Mouse (Mus musculus): Measurements from ENCODE around the gene Scyl1. TPM values are rescaled to one million over a fixed set of nuclear protein-coding genes. Genes with fewer than 3 reads are reported as not detected.
"Not testable (repeated sequence)": the region's sequence is repeated elsewhere in the genome, so short reads cannot be mapped to it uniquely, and the experiment has no call there.

Gene Scyl1
- polyA plus RNA-seq, 1 experiment, result 65.4 TPM

DNA sequence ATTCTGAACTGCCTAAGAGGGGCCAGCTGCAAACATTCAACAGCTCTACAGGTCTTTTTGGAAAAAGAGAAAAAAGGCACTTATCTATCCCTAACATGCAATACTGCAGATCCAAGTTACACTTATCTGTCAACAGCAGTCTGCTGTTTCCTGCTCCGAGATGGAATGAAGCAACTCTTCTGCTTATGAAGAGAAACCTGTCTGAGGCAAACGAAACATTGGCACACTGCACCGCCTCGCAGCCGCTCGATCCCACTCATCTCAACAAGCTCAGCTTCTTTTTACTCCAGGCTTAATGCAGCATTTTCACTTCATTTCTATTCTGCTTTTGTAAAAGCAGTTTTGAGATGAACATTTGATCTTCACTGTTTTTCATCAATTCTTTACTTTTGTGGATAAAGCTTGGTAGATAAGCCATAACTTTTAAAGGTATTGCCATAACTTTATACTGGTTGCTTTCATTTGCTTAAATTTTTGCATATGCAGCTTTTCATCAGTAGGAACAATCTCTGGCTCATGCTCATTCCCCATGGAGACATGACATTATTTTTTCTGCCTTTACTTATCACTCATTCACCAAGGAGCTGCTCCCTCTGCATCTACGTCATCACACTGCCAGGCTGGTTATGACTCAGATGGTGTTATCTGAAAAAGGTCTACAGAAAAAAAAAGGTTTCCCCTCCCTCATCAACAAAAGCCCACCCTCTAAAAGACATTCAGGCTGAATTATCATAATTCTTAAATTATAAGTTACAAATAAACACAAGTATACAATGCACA is 27.7 kb upstream of the Scyl1 start:
- 5% methylated on average over 7 of the region's 7 CpGs for WGBS
- H3K27ac ChIP-seq (ENCODE audit: insufficient read depth, low read length), result no peak overlapping the region; the same call in 1 of the 2 replicates
- TF ChIP-seq POLR2A (IDR thresholded peaks at IDR 0.05; ENCODE audit: low read depth, low read length) (no peak), CTCF (IDR thresholded peaks at IDR 0.05; ENCODE audit: extremely low read depth, insufficient read depth, insufficient read length, insufficient replicate concordance) (no peak)
- no peak for DNase-seq (ENCODE audit: low read depth in 1 of 2, low spot score in 2 of 2)
- H3K27me3 ChIP-seq (ENCODE audit: control insufficient read depth, insufficient read depth, low read length), result no peaks in the 10 kb centered on the region
- peak overlapping the region; percentile 88 for H3K4me3 ChIP-seq (ENCODE audit: extremely low read depth, insufficient read depth, insufficient read length)
- peaks cover 46% of the 10 kb centered on the region for H3K36me3 ChIP-seq (ENCODE audit: control insufficient read depth, insufficient read depth, low read length)
- H3K4me1 ChIP-seq (ENCODE audit: control insufficient read depth, insufficient read depth, insufficient read length), result peaks cover 12% of the 10 kb centered on the region

DNA sequence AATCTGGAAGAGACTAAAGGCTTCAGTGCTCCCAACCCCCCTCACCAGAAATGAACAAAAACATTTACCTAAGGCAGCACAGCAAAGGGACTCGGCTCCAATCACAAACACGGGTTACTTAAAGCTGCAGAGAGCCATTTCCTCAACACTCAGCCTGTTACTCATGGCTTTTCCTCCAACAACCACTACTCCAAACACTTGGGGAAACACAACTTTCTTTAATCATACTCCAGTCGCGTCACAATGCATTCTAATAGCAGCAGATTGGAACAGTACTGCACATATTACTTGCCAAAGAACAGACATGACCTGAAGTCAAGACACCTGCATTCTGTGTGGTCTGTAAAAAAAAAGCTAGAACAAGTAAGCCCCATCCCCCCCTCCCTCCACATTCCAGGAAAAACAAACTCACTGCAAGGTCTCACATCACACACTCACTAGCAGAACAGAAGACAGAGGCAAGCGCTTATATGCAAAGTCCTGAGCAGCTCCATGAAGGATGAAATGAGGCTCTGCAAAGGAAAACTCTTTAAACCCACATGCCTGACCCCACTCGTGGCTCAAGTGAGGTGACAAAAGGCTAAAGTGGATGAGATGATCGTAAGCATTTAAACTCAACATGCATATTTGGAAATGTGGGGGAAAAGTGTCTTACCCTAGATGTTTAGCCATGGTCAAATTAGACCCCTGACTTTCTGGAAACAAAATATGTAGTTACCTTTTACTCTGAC is 26.3 kb upstream of the Scyl1 start:
- H3K36me3 ChIP-seq (ENCODE audit: control insufficient read depth, insufficient read depth, low read length), result peaks cover 46% of the 10 kb centered on the region
- H3K4me1 ChIP-seq (ENCODE audit: control insufficient read depth, insufficient read depth, insufficient read length), result peaks cover 12% of the 10 kb centered on the region
- 20% methylated on average over 7 of the region's 7 CpGs for WGBS
- H3K27me3 ChIP-seq (ENCODE audit: control insufficient read depth, insufficient read depth, low read length), result no peaks in the 10 kb centered on the region
- TF ChIP-seq POLR2A (IDR thresholded peaks at IDR 0.05; ENCODE audit: low read depth, low read length) (no peak), CTCF (IDR thresholded peaks at IDR 0.05; ENCODE audit: extremely low read depth, insufficient read depth, insufficient read length, insufficient replicate concordance) (no peak)
- peak overlapping the region; percentile 31 for H3K4me3 ChIP-seq (ENCODE audit: extremely low read depth, insufficient read depth, insufficient read length)
- no peak for DNase-seq (ENCODE audit: low read depth in 1 of 2, low spot score in 2 of 2)
- H3K27ac ChIP-seq (ENCODE audit: insufficient read depth, low read length), result peak overlapping the region; percentile 3; the same call in 1 of the 2 replicates

DNA sequence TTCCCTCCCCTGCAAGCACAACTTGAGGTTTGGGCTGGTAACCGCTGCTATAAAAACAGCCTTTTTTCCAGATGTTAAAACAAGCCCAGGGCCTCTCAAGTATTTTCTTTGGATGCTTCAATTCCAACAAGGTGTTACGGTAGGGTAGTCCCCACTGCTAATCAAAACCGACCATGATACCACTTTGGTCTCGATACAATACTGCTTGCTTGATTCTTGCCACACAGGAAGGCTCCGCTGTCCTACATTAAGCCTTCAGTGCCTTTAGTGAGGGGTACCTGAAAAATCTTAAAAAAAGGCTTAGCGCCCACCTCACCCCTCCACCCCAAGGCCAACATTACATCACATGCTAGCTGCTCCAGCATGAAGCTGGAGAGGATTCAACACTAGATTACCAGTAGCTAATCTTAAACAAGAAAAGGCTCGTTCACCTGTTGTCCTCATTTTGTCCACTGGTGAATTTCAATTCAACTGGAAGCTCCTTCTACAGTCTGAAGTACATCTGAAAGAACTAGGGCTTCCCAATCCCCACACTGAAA is 25.4 kb upstream of the Scyl1 start:
- DNase-seq (ENCODE audit: low read depth in 1 of 2, low spot score in 2 of 2), result no peak
- Histone ChIP-seq H3K27me3 (ENCODE audit: control insufficient read depth, insufficient read depth, low read length) (no peaks in the 10 kb centered on the region), H3K27ac (ENCODE audit: insufficient read depth, low read length) (peak overlapping the region; percentile 6; the same call in 1 of the 2 replicates), H3K4me3 (ENCODE audit: extremely low read depth, insufficient read depth, insufficient read length) (no peak overlapping the region), H3K4me1 (ENCODE audit: control insufficient read depth, insufficient read depth, insufficient read length) (peaks cover 12% of the 10 kb centered on the region), H3K36me3 (ENCODE audit: control insufficient read depth, insufficient read depth, low read length) (peaks cover 46% of the 10 kb centered on the region)
- WGBS, result 77% methylated on average over 7 of the region's 7 CpGs
- TF ChIP-seq CTCF (IDR thresholded peaks at IDR 0.05; ENCODE audit: extremely low read depth, insufficient read depth, insufficient read length, insufficient replicate concordance) (no peak), POLR2A (IDR thresholded peaks at IDR 0.05; ENCODE audit: low read depth, low read length) (no peak)

DNA sequence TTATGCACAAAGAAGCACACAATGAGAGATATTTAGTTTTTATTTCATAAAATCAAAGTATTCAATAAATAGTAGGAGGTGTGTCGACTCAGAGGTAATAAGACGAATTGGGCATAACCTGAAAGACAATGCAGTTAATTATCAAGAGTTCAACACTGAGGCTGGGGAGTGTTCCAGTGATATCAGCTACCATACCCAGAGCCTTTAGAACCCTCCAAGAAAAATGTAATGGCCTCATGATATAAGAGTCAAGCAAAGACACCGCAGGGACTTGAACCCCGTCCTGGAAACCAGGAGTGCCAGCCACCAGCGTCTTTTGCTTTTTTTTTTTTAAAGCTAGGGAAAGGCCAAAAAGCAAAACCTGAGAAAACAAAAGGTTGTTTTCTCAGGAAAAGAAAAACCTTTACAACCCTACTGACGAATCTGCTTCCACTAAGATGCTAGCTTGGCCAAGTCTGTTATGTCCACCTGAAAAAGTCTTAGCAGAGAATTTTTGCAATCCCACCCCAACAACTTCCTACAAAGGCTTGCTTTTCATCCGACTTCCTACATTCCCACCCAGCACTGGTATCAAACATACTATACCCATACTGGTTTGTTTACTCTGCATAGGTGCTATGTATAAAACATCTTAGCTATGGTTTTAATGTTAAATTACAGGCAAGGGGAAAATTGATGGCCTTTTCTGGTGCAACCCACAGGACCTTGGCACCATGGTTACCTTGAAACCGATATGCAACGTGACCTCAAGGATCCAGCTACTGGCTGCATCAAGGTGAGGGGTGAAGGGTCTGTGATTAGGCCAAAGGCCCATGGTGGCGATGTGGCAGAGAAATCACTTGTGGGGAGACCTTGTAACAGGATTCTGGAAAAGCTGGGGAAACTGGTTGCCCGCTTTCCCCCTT is 24.7 kb upstream of the Scyl1 start:
- H3K36me3 ChIP-seq (ENCODE audit: control insufficient read depth, insufficient read depth, low read length), result peaks cover 46% of the 10 kb centered on the region
- no peak for DNase-seq (ENCODE audit: low read depth in 1 of 2, low spot score in 2 of 2)
- no peak overlapping the region for H3K4me3 ChIP-seq (ENCODE audit: extremely low read depth, insufficient read depth, insufficient read length)
- H3K27ac ChIP-seq (ENCODE audit: insufficient read depth, low read length), result peak overlapping the region; percentile 6; the same call in 1 of the 2 replicates
- TF ChIP-seq CTCF (IDR thresholded peaks at IDR 0.05; ENCODE audit: extremely low read depth, insufficient read depth, insufficient read length, insufficient replicate concordance) (no peak), POLR2A (IDR thresholded peaks at IDR 0.05; ENCODE audit: low read depth, low read length) (no peak)
- H3K27me3 ChIP-seq (ENCODE audit: control insufficient read depth, insufficient read depth, low read length), result no peaks in the 10 kb centered on the region
- WGBS, result 74% methylated on average over 11 of the region's 11 CpGs
- H3K4me1 ChIP-seq (ENCODE audit: control insufficient read depth, insufficient read depth, insufficient read length), result peaks cover 12% of the 10 kb centered on the region

DNA sequence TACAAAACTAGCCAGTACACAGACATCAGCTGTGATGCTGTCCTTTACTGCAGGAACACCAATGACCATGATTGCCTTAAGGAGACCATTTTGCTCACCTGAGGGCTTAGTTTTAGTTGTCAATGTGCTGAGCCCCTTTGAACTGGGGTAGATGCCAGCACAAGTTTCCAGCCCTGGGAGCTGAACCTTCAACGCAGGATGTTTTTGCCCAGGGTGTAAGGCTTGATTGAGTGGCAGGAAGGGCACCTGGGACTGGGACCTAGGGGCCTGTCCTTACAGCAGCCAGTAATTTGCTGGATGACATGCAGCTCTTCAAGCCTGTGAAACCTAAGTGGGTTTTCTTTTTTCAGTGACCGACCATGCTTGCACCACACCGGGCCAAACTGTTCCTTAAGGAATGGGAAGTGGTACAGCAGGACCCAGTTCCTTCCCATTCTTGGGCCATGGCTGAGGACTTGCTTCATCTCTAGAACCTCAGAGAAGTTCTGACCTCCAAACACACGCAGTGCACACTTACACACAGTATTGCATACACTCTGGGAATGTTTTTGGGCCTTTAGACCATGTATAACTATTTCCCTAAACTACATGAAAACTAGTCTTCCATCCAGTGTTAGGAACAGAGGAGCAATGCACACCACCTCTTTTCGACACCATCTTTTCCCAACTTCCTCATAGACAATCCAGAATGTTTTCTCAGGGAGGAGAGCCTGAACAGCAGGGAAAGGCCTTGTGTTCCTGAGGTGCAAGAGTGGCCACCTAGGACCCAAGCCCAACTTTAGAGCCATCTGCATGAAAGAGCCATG is 23.8 kb upstream of the Scyl1 start:
- WGBS, result 47% methylated on average over 5 of the region's 5 CpGs
- Histone ChIP-seq H3K4me3 (ENCODE audit: extremely low read depth, insufficient read depth, insufficient read length) (no peak overlapping the region), H3K4me1 (ENCODE audit: control insufficient read depth, insufficient read depth, insufficient read length) (peaks cover 12% of the 10 kb centered on the region), H3K36me3 (ENCODE audit: control insufficient read depth, insufficient read depth, low read length) (peaks cover 37% of the 10 kb centered on the region), H3K27ac (ENCODE audit: insufficient read depth, low read length) (no peak overlapping the region), H3K27me3 (ENCODE audit: control insufficient read depth, insufficient read depth, low read length) (no peaks in the 10 kb centered on the region)
- TF ChIP-seq CTCF (IDR thresholded peaks at IDR 0.05; ENCODE audit: extremely low read depth, insufficient read depth, insufficient read length, insufficient replicate concordance), result no peak
- TF ChIP-seq POLR2A (IDR thresholded peaks at IDR 0.05; ENCODE audit: low read depth, low read length), result no peak
- no peak for DNase-seq (ENCODE audit: low read depth in 1 of 2, low spot score in 2 of 2)

DNA sequence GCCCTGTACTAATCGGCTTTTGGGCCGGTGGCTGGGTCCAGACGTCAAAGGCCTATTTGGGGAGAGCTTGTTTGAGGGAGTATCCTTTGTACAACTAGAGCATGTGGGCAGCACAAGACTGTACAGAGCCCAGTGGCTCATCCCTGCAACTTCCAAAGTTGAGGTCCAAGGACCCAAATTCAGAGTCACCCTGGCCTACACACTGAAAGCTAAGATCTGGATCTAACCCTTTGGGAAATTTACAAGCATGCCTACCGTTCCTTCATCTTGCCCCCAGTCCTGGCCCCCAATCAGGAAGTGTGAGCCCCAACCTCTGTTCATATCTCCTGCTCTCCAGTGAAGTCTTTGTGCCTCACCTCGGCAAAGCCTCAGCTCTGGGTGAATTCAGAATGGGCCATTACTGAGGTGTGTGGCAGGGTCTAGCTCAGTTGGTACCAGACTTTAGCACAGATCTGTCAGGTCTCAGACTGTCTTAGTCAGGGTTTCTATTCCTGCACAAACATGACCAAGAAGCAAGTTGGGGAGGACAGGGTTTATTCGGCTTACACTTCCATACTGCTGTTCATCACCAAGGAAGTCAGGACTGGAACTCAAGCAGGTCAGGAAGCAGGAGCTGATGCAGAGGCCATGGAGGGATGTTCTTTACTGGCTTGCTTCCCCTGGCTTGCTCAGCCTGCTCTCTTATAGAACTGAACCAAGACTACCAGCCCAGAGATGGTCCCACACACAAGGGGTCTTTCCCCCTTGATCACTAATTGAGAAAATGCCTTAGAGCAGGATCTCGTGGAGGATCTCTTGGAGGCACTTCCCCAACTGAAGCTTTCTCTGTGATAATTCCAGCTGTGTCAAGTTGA is 22.9 kb upstream of the Scyl1 start:
- peaks cover 12% of the 10 kb centered on the region for H3K4me1 ChIP-seq (ENCODE audit: control insufficient read depth, insufficient read depth, insufficient read length)
- H3K27ac ChIP-seq (ENCODE audit: insufficient read depth, low read length), result peak overlapping the region; percentile 11
- not testable (repeated sequence) for H3K4me3 ChIP-seq (ENCODE audit: extremely low read depth, insufficient read depth, insufficient read length); H3K27me3 ChIP-seq (ENCODE audit: control insufficient read depth, insufficient read depth, low read length); DNase-seq (ENCODE audit: low read depth in 1 of 2, low spot score in 2 of 2)
- peaks cover 33% of the 10 kb centered on the region for H3K36me3 ChIP-seq (ENCODE audit: control insufficient read depth, insufficient read depth, low read length)
- WGBS, result 36% methylated on average over 7 of the region's 7 CpGs
